Mouse (Mus musculus): ENCODE data around the gene Cdkn2a.

GRCm38 (mm10) chr4:89279641-89280040, 14.8 kb downstream of the Cdkn2a start:
- TF ChIP-seq CTCF (IDR thresholded peaks at IDR 0.05; ENCODE audit: control insufficient read depth, insufficient read depth, insufficient read length) (no peak), MAX (IDR thresholded peaks at IDR 0.05) (no peak), CEBPB (IDR thresholded peaks at IDR 0.05; ENCODE audit: low read depth) (no peak), USF1 (IDR thresholded peaks at IDR 0.05; ENCODE audit: low read depth) (no peak), MYOG (IDR thresholded peaks at IDR 0.05; ENCODE audit: control insufficient read depth, extremely low read depth, insufficient read length) (no peak), MYOD1 (IDR thresholded peaks at IDR 0.05; ENCODE audit: control insufficient read depth, insufficient read length, low read depth) (no peak), FOSL1 (IDR thresholded peaks at IDR 0.05; ENCODE audit: insufficient read depth, low read length, poor library complexity, severe bottlenecking) (no peak)
